Mouse (Mus musculus) hindbrain, embryonic 14.5 days (tissue): ENCODE measurements around the gene Fam186b. TPM values are rescaled to one million over a fixed set of nuclear protein-coding genes. Genes with fewer than 3 reads are reported as not detected.

ENCODE experiments used
- ATAC-seq: fragments of 200-750 bp; cut with Nextera tagmentation; 2 replicates; pipeline ENCODE4 v1.8.0; 2017; ENCODE audit warnings: moderate number of reproducible peaks, mild to moderate bottlenecking, moderate TSS enrichment, moderate library complexity; ENCODE audit not compliant: low FRiP score
- DNase-seq: peaks from one replicate; pipeline ENCODE4 v3.0.0-alpha.2; 2015; ENCODE audit warnings: low spot score
- H3K27ac ChIP-seq: fragments of 300-500 bp; sonication (generic); 2 replicates; pipeline ENCODE4 v1.5.1; 2014; ENCODE audit warnings: mild to moderate bottlenecking, moderate library complexity
- H3K27me3 ChIP-seq: fragments of 300-500 bp; sonication (generic); 2 replicates; pipeline ENCODE4 v1.6.1; 2014; ENCODE audit warnings: mild to moderate bottlenecking, low read length, mixed read lengths; ENCODE audit not compliant: control insufficient read depth, insufficient read depth
- H3K36me3 ChIP-seq: fragments of 300-500 bp; sonication (generic); replicated peaks from 2 replicates; pipeline ENCODE4 v1.6.1; 2014; ENCODE audit not compliant: control insufficient read depth, insufficient read depth
- H3K4me1 ChIP-seq: fragments of 300-500 bp; sonication (generic); replicated peaks from 2 replicates; pipeline ENCODE4 v1.6.1; 2014; ENCODE audit warnings: antibody characterized with exemption, low read length, mixed read lengths; ENCODE audit not compliant: control insufficient read depth, insufficient read depth
- H3K4me2 ChIP-seq: fragments of 300-500 bp; sonication (generic); replicated peaks from 2 replicates; pipeline ENCODE4 v1.6.1; 2014; ENCODE audit warnings: mild to moderate bottlenecking, moderate library complexity
- H3K4me3 ChIP-seq: fragments of 300-500 bp; sonication (generic); replicated peaks from 2 replicates; pipeline ENCODE4 v1.5.1; 2014; ENCODE audit warnings: mild to moderate bottlenecking, low read length
- H3K9ac ChIP-seq: fragments of 300-500 bp; sonication (generic); 2 replicates; pipeline ENCODE4 v1.6.1; 2014
- H3K9me3 ChIP-seq: fragments of 300-500 bp; sonication (generic); 2 replicates; pipeline ENCODE4 v1.6.1; 2016; ENCODE audit warnings: low read length; ENCODE audit not compliant: control insufficient read depth
- WGBS: fragments of 180-500 bp; shearing (Covaris S2); extraction: QIAGEN DNeasy Blood & Tissue Kit; methylation state at CpG from one replicate; pipeline ENCODE4 v1.1.7; 2014; 5-methylcytosine and 5-hydroxymethylcytosine counted together
- polyA plus RNA-seq: library from polyadenylated mRNA; unstranded; fragments of >200 nt; fragmentation: Nextera tagmentation; extraction: Ambion mirVana; gene quantifications from 2 replicates; pipeline ENCODE4 v1.2.1, GENCODE M21; 2014

Gene Fam186b
- polyA plus RNA-seq, 1 experiment from 2014 or later = 0.39 TPM

DNA sequence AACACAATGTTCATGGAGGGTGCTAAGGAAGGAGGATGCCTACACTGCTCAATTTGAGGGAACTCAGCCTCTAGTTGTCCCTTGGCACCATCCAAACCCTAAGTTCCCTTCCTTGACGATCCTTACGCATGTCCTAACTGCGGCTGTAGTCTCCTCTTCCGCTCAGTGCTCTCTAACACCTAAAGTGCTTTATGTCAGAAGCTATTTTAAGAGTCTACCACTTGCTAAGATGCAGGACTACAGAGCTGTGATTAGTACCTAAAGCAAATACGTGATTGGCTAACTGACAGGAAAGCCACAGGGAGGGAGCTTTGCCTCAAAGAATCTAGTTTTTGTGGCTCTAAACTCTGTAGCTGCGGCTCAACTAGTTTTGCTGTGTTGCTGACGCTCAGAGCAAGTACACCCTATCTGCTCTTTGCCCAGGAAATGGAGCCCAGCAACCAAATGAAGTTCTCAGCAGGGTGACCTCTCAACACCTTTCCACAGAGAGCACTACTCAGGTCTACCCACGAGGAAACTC is 40.2 kb upstream of the Fam186b start:
- Histone ChIP-seq H3K27me3 (no peaks in the 10 kb centered on the region), H3K9me3 (no peaks in the 10 kb centered on the region), H3K4me2 (no peak overlapping the region), H3K4me3 (no peak overlapping the region), H3K4me1 (no peaks in the 10 kb centered on the region; the same call in 1 of the 2 replicates), H3K9ac (no peak overlapping the region), H3K27ac (no peak overlapping the region), H3K36me3 (0 out of 2 replicates have a peak, but pooled peaks cover 5% of the 10 kb centered on the region)
- ATAC-seq (no peak), DNase-seq (no peak)
- 87% methylated on average over 8 of the region's 8 CpGs for WGBS

DNA sequence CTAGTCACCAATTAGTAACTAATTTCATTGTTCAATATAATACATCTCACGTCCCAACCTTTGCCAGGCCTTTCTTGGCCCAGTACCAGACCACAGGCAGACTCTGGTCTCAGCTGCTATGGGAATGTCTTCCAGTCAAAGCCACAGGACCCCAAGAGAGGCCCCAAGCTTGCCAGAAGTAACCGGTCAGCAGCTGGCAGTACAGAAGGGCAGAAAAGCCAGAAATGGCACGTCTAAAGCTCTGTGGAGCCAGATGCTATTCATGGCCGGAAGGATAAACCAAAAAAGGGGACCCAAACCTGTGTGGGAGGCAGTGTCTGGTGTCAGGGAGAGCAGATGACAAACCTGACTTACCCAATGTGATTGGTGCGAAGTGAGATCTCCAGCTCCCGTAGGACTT is 38.8 kb upstream of the Fam186b start:
- peak overlapping the region; percentile 49; the same call in 1 of the 2 replicates for H3K27ac ChIP-seq
- no peak overlapping the region for H3K4me3 ChIP-seq
- H3K9ac ChIP-seq = no peak overlapping the region
- H3K9me3 ChIP-seq = no peaks in the 10 kb centered on the region
- H3K4me2 ChIP-seq = no peak overlapping the region
- DNase-seq (peak; percentile 45), ATAC-seq (no peak)
- 69% methylated on average over 6 of the region's 6 CpGs for WGBS
- H3K36me3 ChIP-seq = peaks cover 8% of the 10 kb centered on the region; the same call in 1 of the 2 replicates
- H3K4me1 ChIP-seq = no peaks in the 10 kb centered on the region; the same call in 1 of the 2 replicates
- H3K27me3 ChIP-seq = no peaks in the 10 kb centered on the region

DNA sequence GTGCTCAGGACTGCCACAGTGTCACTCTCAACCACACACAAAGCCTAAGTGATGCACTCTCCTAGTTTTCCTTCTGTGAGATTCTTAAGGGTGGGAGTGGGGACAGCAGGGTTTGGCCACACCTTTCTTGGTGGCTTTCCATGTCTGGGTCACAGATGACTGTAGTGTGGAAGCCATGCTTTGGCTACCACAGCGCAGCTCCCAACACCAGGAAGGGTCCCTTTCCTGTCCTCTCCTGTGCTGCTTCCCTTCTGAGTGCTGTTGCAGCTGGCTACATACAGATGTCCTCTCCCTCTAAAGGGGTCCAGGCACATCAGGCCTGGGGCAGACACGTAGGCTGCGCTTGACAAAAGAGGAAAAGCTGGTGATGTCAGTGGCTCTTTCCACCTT is 38.0 kb upstream of the Fam186b start:
- H3K27me3 ChIP-seq = no peaks in the 10 kb centered on the region
- H3K36me3 ChIP-seq = peaks cover 14% of the 10 kb centered on the region
- WGBS = 84% methylated on average over 3 of the region's 3 CpGs
- H3K27ac ChIP-seq = peak overlapping the region; percentile 56
- no peak overlapping the region for H3K9ac ChIP-seq
- no peaks in the 10 kb centered on the region for H3K9me3 ChIP-seq
- ATAC-seq (no peak), DNase-seq (no peak)
- H3K4me3 ChIP-seq = no peak overlapping the region
- no peak overlapping the region for H3K4me2 ChIP-seq
- H3K4me1 ChIP-seq = no peaks in the 10 kb centered on the region; the same call in 1 of the 2 replicates

DNA sequence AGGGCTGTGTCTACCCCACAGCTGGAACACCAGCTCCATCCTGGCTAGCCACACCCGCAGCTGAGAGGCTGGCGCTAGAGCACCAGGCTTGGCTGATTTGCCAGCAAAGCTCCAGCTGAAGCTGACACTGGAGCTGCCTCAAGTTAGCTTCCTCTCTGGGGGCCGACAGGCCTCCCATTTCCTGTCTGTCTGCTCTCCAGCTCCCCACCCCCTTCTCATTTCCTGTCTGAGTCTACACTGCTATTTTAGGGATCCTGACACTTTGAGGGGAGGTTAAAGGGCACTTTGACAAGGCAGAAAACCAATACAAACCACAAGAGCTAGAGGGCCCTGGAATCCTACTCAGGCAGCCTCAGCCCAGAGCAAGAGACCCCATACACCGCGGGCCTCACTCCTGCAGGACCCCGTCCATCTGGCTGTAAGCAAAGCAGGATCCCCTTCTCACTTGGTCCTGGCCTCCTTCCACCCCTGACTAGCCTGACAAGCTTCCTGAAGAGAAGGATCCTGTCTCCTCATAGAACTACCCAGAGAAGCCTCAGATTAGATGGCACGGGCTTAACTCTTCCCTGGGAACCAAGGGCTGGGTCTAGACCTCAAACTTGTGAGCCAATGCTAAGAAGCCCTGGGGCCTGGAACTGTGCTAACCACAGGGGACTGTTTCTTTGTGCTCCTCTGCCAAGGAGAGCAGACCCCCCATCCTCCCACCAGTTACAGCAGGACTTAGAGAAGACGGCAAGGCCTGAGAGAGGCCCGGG is 37.4 kb upstream of the Fam186b start:
- ATAC-seq = peak; percentile 37; the same call in 1 of the 2 replicates
- Histone ChIP-seq H3K27ac (peak overlapping the region; percentile 56), H3K9ac (no peak overlapping the region), H3K4me2 (no peak overlapping the region), H3K4me1 (no peaks in the 10 kb centered on the region; the same call in 1 of the 2 replicates), H3K4me3 (no peak overlapping the region), H3K36me3 (peaks cover 19% of the 10 kb centered on the region), H3K9me3 (no peaks in the 10 kb centered on the region), H3K27me3 (no peaks in the 10 kb centered on the region)
- WGBS = 71% methylated on average over 9 of the region's 9 CpGs
- no peak for DNase-seq

DNA sequence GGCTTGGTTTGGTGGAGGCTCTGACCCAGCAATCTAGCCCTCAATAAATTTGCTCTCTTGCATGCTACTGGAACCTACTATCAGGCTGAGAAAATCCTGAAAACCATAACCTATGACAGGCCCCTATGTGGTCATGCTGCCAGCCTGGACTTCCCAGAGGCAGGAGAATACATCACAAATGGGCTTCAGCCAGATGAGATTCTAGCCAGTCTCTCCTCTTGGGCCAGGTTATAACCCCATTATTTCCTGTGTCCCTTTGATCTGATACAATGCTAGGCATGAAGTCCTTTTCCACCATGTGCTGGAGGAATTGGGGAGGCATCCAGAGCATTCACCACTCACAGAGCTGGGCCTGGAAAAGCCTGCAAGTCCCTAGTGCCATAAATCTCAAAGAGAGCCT is 36.4 kb upstream of the Fam186b start:
- H3K27me3 ChIP-seq = no peaks in the 10 kb centered on the region
- no peaks in the 10 kb centered on the region for H3K9me3 ChIP-seq
- H3K4me1 ChIP-seq = no peaks in the 10 kb centered on the region; the same call in 1 of the 2 replicates
- no peak overlapping the region for H3K4me3 ChIP-seq
- no peak overlapping the region for H3K4me2 ChIP-seq
- H3K9ac ChIP-seq = no peak overlapping the region
- DNase-seq = no peak
- peaks cover 27% of the 10 kb centered on the region for H3K36me3 ChIP-seq
- ATAC-seq = no peak
- peak overlapping the region; percentile 48; the same call in 1 of the 2 replicates for H3K27ac ChIP-seq

DNA sequence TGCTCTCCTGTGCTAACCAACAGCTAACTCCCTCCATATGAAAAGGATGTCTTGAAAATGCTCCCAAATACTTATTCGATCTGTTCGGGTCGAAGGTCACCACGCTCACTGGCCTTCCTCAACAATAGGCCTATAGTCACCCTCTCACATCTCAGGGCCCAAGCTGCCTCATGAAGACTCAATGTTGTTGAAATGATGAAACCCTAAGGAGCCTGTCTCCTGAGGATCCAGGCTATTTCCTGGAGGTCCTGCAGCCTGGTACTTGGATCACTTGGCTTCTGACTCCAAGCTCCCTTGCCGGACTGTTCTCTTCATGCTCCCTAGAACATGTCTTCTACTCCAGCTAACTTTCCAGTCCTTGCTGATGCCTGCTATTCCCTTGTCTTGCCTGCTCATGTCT is 35.7 kb upstream of the Fam186b start:
- Histone ChIP-seq H3K4me1 (no peaks in the 10 kb centered on the region; the same call in 1 of the 2 replicates), H3K27ac (no peak overlapping the region), H3K27me3 (no peaks in the 10 kb centered on the region), H3K4me3 (no peak overlapping the region), H3K36me3 (peaks cover 27% of the 10 kb centered on the region), H3K9me3 (no peaks in the 10 kb centered on the region), H3K9ac (no peak overlapping the region), H3K4me2 (no peak overlapping the region)
- no peak for ATAC-seq
- DNase-seq = no peak
- 60% methylated on average over 5 of the region's 5 CpGs for WGBS

DNA sequence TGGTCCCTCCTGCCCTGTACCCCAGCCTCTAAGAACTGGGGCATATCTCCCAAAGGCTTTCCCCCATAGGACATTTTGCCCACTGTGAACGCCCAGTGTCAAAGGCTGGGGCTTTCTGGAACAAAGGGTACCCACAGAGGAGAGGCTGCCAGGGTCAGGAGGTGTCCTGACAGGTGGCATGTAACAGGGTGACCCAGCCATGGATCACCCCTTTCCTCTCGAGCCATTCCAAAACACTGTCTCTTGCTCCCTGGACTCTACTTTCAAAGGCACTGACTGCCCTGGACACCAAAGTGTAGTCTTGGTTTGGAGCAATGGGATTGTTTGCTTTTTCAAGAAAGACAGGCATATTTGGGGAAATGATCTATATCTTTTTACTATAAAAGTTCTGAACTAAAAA is 34.6 kb upstream of the Fam186b start:
- ATAC-seq = no peak
- H3K36me3 ChIP-seq = peaks cover 31% of the 10 kb centered on the region
- H3K4me3 ChIP-seq = no peak overlapping the region
- no peak for DNase-seq
- no peaks in the 10 kb centered on the region for H3K9me3 ChIP-seq
- no peaks in the 10 kb centered on the region for H3K27me3 ChIP-seq
- H3K4me2 ChIP-seq = no peak overlapping the region
- 79% methylated on average over 2 of the region's 2 CpGs for WGBS
- H3K4me1 ChIP-seq = no peaks in the 10 kb centered on the region; the same call in 1 of the 2 replicates
- H3K27ac ChIP-seq = no peak overlapping the region
- no peak overlapping the region for H3K9ac ChIP-seq

DNA sequence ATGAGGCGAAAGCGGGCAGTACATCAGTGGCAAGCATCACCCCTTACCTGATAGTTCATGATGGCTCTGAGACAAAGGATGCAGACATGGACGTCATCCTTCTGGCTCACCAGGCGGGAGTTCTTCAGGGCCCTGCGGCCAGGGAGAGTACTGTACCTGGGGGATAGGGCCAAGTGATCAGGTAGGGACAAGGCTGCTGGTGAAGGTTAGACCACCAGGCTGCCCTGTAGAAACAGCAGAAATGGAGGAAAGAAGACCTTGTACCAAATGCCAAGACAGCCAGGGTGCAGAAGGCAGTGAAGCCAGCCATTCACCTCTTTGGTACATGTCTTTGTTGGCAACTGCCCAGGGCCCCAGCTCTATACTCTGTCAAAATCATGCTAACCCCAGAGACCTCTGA is 32.3 kb upstream of the Fam186b start:
- Histone ChIP-seq H3K36me3 (peaks cover 44% of the 10 kb centered on the region), H3K27ac (no peak overlapping the region), H3K4me1 (no peaks in the 10 kb centered on the region), H3K9me3 (no peaks in the 10 kb centered on the region), H3K4me2 (no peak overlapping the region), H3K4me3 (no peak overlapping the region), H3K9ac (no peak overlapping the region), H3K27me3 (no peaks in the 10 kb centered on the region)
- WGBS = over 99% methylated on average over 5 of the region's 5 CpGs
- DNase-seq (no peak), ATAC-seq (no peak)

DNA sequence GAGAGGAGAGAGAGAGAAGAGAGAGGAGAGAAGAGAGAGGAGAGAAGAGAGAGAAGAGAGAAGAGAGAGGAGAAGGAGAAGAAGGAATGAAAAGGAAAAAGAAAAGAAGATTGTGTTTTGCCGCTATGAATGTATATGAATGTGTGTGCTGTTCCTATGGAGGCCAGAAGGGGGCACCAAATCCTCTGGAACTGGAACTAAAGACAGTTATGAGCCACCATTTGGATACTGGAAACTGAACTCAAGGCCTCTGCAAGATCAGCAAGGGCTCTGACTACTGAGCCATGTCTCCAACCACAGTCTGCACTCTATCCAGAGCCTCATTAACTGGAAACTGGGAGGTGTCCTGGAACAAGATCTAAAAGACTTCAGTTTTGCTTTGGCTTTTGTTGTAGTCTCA is 31.3 kb upstream of the Fam186b start:
- no peak overlapping the region for H3K4me2 ChIP-seq
- H3K4me1 ChIP-seq = no peaks in the 10 kb centered on the region
- H3K4me3 ChIP-seq = no peak overlapping the region
- H3K27ac ChIP-seq = no peak overlapping the region
- H3K9me3 ChIP-seq = no peaks in the 10 kb centered on the region
- DNase-seq = no peak
- no peak overlapping the region for H3K9ac ChIP-seq
- no peaks in the 10 kb centered on the region for H3K27me3 ChIP-seq
- ATAC-seq = no peak
- H3K36me3 ChIP-seq = peaks cover 54% of the 10 kb centered on the region
- 90% methylated on average over 1 of the region's 1 CpGs for WGBS
